Mouse (Mus musculus) thymus, adult 2 months (tissue): ENCODE data around the gene Glis2.

ENCODE experiments used
- CTCF ChIP-seq: fragments of 200-500 bp; IDR thresholded peaks from 2 replicates; pipeline ENCODE4 v1.5.1; 2012; ENCODE audit warnings: mild to moderate bottlenecking, control low read depth, low read length, moderate library complexity, borderline replicate concordance; ENCODE audit not compliant: control insufficient read depth, poor library complexity, insufficient read depth; ENCODE audit errors: extremely low read depth
- POLR2A ChIP-seq: fragments of 200-500 bp; IDR thresholded peaks from 2 replicates; pipeline ENCODE4 v1.6.1; 2012; ENCODE audit warnings: mild to moderate bottlenecking, low read length, control low read depth, moderate library complexity; ENCODE audit not compliant: control insufficient read depth, poor library complexity, insufficient read depth; ENCODE audit errors: extremely low read depth

DNA sequence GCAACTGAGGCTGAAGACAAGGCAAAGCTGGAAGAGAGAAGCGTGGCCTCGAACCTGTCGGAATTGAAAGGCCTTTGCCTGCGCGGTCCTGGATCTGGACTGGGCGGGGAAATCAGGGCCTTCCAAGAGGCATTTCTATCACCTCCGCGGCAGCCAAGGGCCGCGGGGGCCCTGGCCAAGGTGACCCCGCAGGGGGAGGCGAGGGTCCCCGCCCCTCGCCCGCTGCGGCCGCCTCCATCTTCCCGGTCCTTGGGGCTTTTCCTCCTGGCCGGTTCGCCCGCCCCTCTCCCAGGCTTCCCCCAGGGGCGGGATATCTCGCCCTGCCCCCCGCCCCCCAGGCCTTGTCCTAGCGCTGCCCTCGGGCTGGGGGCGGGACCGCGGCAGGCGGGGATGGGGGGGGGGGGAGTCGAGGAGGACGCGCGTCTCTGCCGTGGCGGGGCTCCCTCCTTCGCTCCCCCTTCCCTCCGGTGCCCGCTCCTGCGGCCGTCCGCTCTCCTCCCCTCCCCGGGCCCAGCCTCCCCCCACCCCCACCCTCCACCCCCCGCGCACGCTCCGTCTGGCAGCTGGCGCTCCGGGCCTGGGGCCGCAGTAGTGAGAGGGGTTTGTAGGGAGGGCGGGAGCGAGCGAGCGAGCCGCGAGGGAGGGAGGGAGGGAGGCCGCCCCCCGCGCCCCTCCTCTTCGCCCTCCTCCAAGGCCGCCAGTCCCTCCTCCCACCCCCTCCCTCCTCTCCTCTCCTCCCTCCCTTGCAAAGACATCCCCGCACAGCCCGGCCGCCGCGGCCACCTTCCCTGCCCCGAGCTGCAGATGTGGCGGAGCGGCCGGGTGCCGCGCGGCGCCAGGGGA, at the start of gene Glis2:
- TF ChIP-seq POLR2A (no peak), CTCF (no peak)
